Mouse (Mus musculus): ENCODE measurements at regions not wholly inside any gene's neighbourhood (a gene's known extent, or its start where the extent isn't known, plus 50 kb on each side); places are given as distances from the start of the nearest gene placed in this dataset.
A peak's percentile ranks its signal among the peaks of the same experiment; 100 is the strongest.

DNA sequence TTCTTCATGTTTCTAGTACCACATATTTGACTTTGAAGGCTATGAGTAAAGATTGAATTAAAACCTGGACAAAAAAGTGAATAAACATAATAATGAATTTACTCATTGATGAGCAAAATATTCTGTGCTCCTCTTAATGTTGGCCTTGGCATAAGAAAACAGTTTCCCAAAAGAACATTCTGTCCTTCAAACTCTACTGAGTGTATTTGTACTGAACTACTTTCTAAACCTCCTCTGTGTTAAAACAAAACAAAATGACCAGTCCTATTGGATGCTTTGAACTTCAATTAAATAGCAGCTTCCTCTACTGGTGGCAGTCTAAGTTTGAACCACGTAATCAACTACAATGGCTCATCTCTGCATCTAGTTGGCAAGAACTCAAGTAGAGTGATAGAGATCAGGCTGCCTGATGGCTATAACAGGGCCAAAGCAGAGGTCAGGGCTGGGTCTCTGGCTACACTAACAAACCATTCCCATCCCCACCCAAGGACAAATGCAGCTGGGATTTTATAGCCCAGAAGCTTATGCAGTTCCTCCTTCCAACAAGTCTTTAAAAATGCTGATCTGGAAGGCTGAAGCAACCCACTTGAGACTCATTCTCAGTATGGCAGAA lies 232.3 kb upstream of the Gm10295 start:
- no peak for TF ChIP-seq EP300 (IDR thresholded peaks at IDR 0.05; ENCODE audit: low read depth)
- TF ChIP-seq CTCF (IDR thresholded peaks at IDR 0.05; ENCODE audit: low read depth) = no peak
- DNase-seq (no peak), ATAC-seq (no peak)
- Histone ChIP-seq H3K4me2 (ENCODE audit: low read depth, low read length) (no peak overlapping the region), H3K27me3 (ENCODE audit: insufficient read depth, low read length) (no peaks in the 10 kb centered on the region), H3K4me1 (ENCODE audit: insufficient read depth) (no peaks in the 10 kb centered on the region), H3K9ac (replicated peaks) (no peak overlapping the region), H3K9me3 (ENCODE audit: low read length) (no peaks in the 10 kb centered on the region), H3K36me3 (replicated peaks; ENCODE audit: insufficient read depth, low read length) (no peaks in the 10 kb centered on the region), H3K27ac (ENCODE audit: low read depth) (no peak overlapping the region), H3K4me3 (ENCODE audit: low read depth, low read length) (no peak overlapping the region)
- 43% methylated on average over 1 of the region's 1 CpGs for WGBS (ENCODE audit: insufficient replicate concordance)

DNA sequence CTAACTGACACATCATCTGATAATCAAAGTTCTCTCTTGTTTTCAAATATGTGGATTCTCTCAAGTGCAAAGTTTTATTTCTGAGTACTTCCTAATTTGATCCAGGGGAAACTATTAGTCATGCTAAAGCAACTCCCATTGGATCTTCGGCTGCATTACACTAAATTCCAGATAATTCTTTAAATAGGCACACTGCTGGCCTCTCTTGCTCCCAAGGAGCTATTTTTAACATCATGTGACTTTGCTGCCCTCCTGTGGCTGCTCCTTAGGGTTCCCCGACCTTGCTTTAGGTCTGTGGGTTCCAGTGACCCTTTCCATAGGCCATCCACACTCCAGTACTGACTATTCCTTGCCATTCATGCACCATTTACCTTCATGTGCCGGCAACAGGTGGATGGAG lies 230.5 kb upstream of the Gm10295 start:
- ATAC-seq (no peak), DNase-seq (peak; percentile 46)
- Histone ChIP-seq H3K4me2 (ENCODE audit: low read depth, low read length) (no peak overlapping the region), H3K4me3 (ENCODE audit: low read depth, low read length) (no peak overlapping the region), H3K4me1 (ENCODE audit: insufficient read depth) (no peaks in the 10 kb centered on the region), H3K27me3 (ENCODE audit: insufficient read depth, low read length) (no peaks in the 10 kb centered on the region), H3K27ac (ENCODE audit: low read depth) (no peak overlapping the region), H3K9ac (replicated peaks) (no peak overlapping the region), H3K36me3 (replicated peaks; ENCODE audit: insufficient read depth, low read length) (no peaks in the 10 kb centered on the region), H3K9me3 (ENCODE audit: low read length) (no peaks in the 10 kb centered on the region)
- WGBS (ENCODE audit: insufficient replicate concordance) = 25% methylated on average over 3 of the region's 3 CpGs
- peak; percentile 62 for TF ChIP-seq CTCF (IDR thresholded peaks at IDR 0.05; ENCODE audit: low read depth)
- TF ChIP-seq EP300 (IDR thresholded peaks at IDR 0.05; ENCODE audit: low read depth) = no peak

DNA sequence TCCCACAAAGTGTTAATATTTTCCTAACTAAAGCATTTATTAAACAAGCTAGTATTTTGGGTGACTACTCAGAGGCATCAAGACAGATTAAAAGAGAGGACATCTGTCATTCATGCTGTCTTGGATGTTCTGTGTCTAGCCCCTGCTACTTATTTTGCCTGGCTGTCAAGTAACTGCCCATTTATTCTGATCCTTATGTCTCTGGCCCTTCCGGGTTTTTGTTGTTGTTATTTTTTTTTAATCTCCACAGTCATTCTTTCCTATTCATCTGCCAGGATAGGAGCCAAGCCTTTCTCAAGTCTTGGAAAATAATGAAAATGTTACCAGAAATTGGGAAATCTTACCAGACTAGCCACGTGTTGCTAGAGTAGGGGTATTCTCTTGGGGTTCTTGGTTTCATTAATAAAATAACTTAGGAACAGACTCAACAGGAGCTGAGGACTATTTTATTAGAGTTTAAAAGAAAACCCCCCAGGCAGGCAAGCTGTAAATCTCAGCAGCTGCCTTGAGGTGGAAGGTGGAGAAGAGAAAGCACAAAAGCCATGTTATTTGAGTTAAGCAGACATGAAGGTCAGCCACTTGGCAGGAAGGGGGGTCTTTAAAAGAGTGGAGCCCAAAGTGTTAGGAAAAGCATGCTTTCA lies 209.1 kb upstream of the Gm10295 start:
- Histone ChIP-seq H3K9me3 (ENCODE audit: low read length) (no peaks in the 10 kb centered on the region), H3K27me3 (ENCODE audit: insufficient read depth, low read length) (no peaks in the 10 kb centered on the region), H3K36me3 (replicated peaks; ENCODE audit: insufficient read depth, low read length) (no peaks in the 10 kb centered on the region), H3K27ac (ENCODE audit: low read depth) (no peak overlapping the region), H3K4me1 (ENCODE audit: insufficient read depth) (no peaks in the 10 kb centered on the region), H3K9ac (replicated peaks) (no peak overlapping the region), H3K4me2 (ENCODE audit: low read depth, low read length) (no peak overlapping the region), H3K4me3 (ENCODE audit: low read depth, low read length) (no peak overlapping the region)
- no peak for TF ChIP-seq CTCF (IDR thresholded peaks at IDR 0.05; ENCODE audit: low read depth)
- 68% methylated on average over 2 of the region's 2 CpGs for WGBS (ENCODE audit: insufficient replicate concordance)
- ATAC-seq (no peak), DNase-seq (no peak)

DNA sequence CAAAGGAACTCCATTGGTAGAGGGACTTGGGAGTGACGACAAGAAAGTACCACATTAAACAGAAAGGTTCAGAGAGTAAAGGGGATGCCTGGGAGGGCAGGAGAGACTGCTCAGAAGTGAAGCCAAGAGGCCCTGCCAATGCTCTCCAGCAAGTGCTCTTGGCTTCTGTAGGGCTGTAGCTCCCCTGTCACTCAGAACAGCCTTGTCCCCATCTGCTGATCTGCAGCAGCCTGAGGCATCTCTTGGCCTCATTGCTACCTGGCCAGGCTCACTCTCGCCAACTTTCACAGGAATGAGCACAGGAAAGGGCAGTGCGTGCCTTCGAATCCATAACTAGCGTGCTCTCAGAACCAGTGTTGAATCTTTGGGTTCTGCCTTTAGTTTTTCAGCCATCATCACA lies 205.2 kb upstream of the Gm10295 start:
- Histone ChIP-seq H3K9ac (replicated peaks) (no peak overlapping the region), H3K27ac (ENCODE audit: low read depth) (no peak overlapping the region), H3K36me3 (replicated peaks; ENCODE audit: insufficient read depth, low read length) (no peaks in the 10 kb centered on the region), H3K4me3 (ENCODE audit: low read depth, low read length) (no peak overlapping the region), H3K4me2 (ENCODE audit: low read depth, low read length) (no peak overlapping the region), H3K9me3 (ENCODE audit: low read length) (no peaks in the 10 kb centered on the region), H3K27me3 (ENCODE audit: insufficient read depth, low read length) (no peaks in the 10 kb centered on the region), H3K4me1 (ENCODE audit: insufficient read depth) (no peaks in the 10 kb centered on the region)
- ATAC-seq = no peak
- WGBS (ENCODE audit: insufficient replicate concordance) = 81% methylated on average over 5 of the region's 5 CpGs
- DNase-seq = no peak
- TF ChIP-seq CTCF (IDR thresholded peaks at IDR 0.05; ENCODE audit: low read depth) (no peak), EP300 (IDR thresholded peaks at IDR 0.05; ENCODE audit: low read depth) (no peak)

DNA sequence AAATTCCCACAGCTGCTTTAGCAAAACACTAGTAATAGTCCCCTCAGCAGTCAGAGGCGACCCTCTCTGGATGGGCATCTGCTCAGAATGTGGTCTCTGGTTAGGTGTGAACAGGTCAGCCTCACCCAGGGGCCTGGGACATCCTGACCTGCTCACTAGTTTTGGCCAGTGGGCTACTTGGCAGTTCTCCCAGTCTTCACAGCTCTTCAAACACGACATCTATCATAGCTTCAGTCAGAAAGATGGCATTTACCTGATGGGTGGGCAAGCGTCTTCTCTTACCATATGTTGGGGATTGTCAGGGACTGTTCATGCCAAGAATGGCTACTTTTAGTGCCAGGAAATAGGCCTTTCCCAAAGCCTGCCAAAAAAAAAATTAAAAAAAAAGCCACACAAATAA lies 204.2 kb upstream of the Gm10295 start:
- H3K36me3 ChIP-seq (replicated peaks; ENCODE audit: insufficient read depth, low read length) = no peaks in the 10 kb centered on the region
- no peak overlapping the region for H3K4me2 ChIP-seq (ENCODE audit: low read depth, low read length)
- H3K4me1 ChIP-seq (ENCODE audit: insufficient read depth) = no peaks in the 10 kb centered on the region
- H3K27ac ChIP-seq (ENCODE audit: low read depth) = no peak overlapping the region
- H3K9ac ChIP-seq (replicated peaks) = no peak overlapping the region
- DNase-seq (no peak), ATAC-seq (no peak)
- no peaks in the 10 kb centered on the region for H3K27me3 ChIP-seq (ENCODE audit: insufficient read depth, low read length)
- no peaks in the 10 kb centered on the region for H3K9me3 ChIP-seq (ENCODE audit: low read length)
- no peak overlapping the region for H3K4me3 ChIP-seq (ENCODE audit: low read depth, low read length)
- TF ChIP-seq CTCF (IDR thresholded peaks at IDR 0.05; ENCODE audit: low read depth) (no peak), EP300 (IDR thresholded peaks at IDR 0.05; ENCODE audit: low read depth) (no peak)
- 80% methylated on average over 3 of the region's 3 CpGs for WGBS (ENCODE audit: insufficient replicate concordance)

DNA sequence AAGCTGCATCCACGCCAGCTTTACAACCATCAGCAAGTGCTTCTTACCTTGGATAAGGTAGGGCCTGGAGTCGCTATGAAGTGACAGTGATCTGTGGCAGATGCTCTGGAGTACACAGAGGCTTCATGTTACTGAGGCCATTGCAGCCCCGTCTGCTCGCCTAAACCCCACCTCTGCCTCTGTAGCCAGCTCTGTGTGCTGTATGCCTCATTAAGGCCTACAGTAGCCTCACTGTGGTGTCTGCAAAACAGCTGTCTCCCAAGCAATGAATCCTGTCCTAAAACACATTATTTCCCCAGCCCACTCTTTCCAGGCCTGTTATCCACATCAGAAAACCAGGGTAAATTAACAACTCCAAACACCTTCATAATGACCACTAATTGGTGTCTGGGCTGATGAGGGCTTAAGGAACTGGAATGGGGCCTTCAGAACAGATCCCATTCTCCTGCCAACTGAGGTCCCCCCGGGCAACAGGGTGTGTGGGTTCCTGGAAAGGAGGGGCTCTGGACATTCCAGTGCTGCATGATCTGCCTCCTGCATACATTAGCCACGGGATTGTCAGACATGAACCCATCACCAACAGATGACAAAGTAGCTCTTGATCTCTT lies 195.4 kb upstream of the Gm10295 start:
- DNase-seq = no peak
- no peaks in the 10 kb centered on the region for H3K27me3 ChIP-seq (ENCODE audit: insufficient read depth, low read length)
- H3K4me1 ChIP-seq (ENCODE audit: insufficient read depth) = no peaks in the 10 kb centered on the region
- no peak for ATAC-seq
- H3K36me3 ChIP-seq (replicated peaks; ENCODE audit: insufficient read depth, low read length) = no peaks in the 10 kb centered on the region
- 66% methylated on average over 6 of the region's 6 CpGs for WGBS (ENCODE audit: insufficient replicate concordance)
- H3K9ac ChIP-seq (replicated peaks) = no peak overlapping the region
- H3K27ac ChIP-seq (ENCODE audit: low read depth) = no peak overlapping the region
- no peaks in the 10 kb centered on the region for H3K9me3 ChIP-seq (ENCODE audit: low read length)
- H3K4me2 ChIP-seq (ENCODE audit: low read depth, low read length) = no peak overlapping the region
- no peak overlapping the region for H3K4me3 ChIP-seq (ENCODE audit: low read depth, low read length)
- no peak for TF ChIP-seq EP300 (IDR thresholded peaks at IDR 0.05; ENCODE audit: low read depth)
- TF ChIP-seq CTCF (IDR thresholded peaks at IDR 0.05; ENCODE audit: low read depth) = no peak
